Mouse (Mus musculus) brain, embryonic 14.5 days (tissue): ENCODE data around the gene Gprasp1.
A peak's percentile ranks its signal among the peaks of the same experiment; 100 is the strongest.
"Not testable (repeated sequence)": the region's sequence is repeated elsewhere in the genome, so short reads cannot be mapped to it uniquely, and the experiment has no call there.

Experiments used
- CTCF ChIP-seq: fragments of 200-500 bp; IDR thresholded peaks from 2 replicates; pipeline ENCODE4 v1.5.1; 2012; ENCODE audit warnings: inconsistent platforms, mild to moderate bottlenecking, moderate library complexity, borderline replicate concordance; ENCODE audit not compliant: insufficient read depth, insufficient read length; ENCODE audit errors: extremely low read depth
- POLR2A ChIP-seq: fragments of 200-500 bp; IDR thresholded peaks from 2 replicates; pipeline ENCODE4 v1.6.1; 2012; ENCODE audit warnings: mild to moderate bottlenecking, inconsistent platforms, borderline replicate concordance; ENCODE audit not compliant: poor library complexity, insufficient read depth, insufficient read length, severe bottlenecking; ENCODE audit errors: extremely low read depth

- peak; percentile 39; the same call in 1 of the 2 replicates for TF ChIP-seq CTCF
- TF ChIP-seq POLR2A = not testable (repeated sequence)
These were observed 97.2 kb downstream of the Gprasp1 start for GRCm38 (mm10) chrX:135839397-135840391.
